Mouse (Mus musculus): ENCODE results near the gene Olfr281.

GRCm38 (mm10) chr15:98482701-98483100 lies 30.3 kb downstream of the Olfr281 start, which contains the start of gene Lalba:
- TF ChIP-seq CTCF (IDR thresholded peaks at IDR 0.05; ENCODE audit: control insufficient read depth, insufficient read depth, insufficient replicate concordance, low read depth, low read length): no peak
- no peak for TF ChIP-seq POLR2A (IDR thresholded peaks at IDR 0.05; ENCODE audit: control insufficient read depth, low read depth, low read length)
